ENCODE assay signal across 21 mouse cellular contexts in genomic region chr3:61216562-61216961, GRCm38 (mm10).
DNase-seq lines count a peak whose midpoint lies in the region; ATAC-seq and TF ChIP-seq lines count a peak whose summit lies in the region.
"Had no signal": no experiment of that assay in that cellular context is flagged by ENCODE, and none has a peak within 500 bp of the region (broad histone marks: within the 10 kb centered on the region; RNA-seq: fewer than 3 reads in every experiment).

No protein-coding gene starts in this region.

- no peaks in the 10 kb centered on the region for H3K36me3 ChIP-seq in embryonic facial prominence, embryonic 14.5 days (ENCODE audit: control insufficient read depth, insufficient read depth, low read length)
- H3K36me3 ChIP-seq in embryonic facial prominence, embryonic 10.5 days (replicated peaks): no peaks in the 10 kb centered on the region
- H3K36me3 ChIP-seq in kidney, adult 2 months (ENCODE audit: control insufficient read depth, insufficient read depth, low read length): no peaks in the 10 kb centered on the region
- H3K36me3 ChIP-seq: heart, embryonic 12.5 days; hindbrain, embryonic 13.5 days; intestine, embryonic 15.5 days; kidney, embryonic 15.5 days; limb, embryonic 13.5 days; liver, embryonic 15.5 days; midbrain, embryonic 12.5 days had no signal

- H3K27me3 ChIP-seq in embryonic facial prominence, embryonic 14.5 days (replicated peaks; ENCODE audit: control insufficient read depth, insufficient read depth, low read length): no peaks in the 10 kb centered on the region
- H3K27me3 ChIP-seq in embryonic facial prominence, embryonic 10.5 days (replicated peaks; ENCODE audit: low read depth, poor library complexity, severe bottlenecking): no peaks in the 10 kb centered on the region
- no peaks in the 10 kb centered on the region for H3K27me3 ChIP-seq in kidney, adult 2 months (replicated peaks; ENCODE audit: control insufficient read depth, insufficient read depth, low read length)
- H3K27me3 ChIP-seq: heart, embryonic 12.5 days; hindbrain, embryonic 13.5 days; intestine, embryonic 15.5 days; kidney, embryonic 15.5 days; limb, embryonic 13.5 days; liver, embryonic 15.5 days; midbrain, embryonic 12.5 days had no signal

- no peak overlapping the region for H3K27ac ChIP-seq in embryonic facial prominence, embryonic 14.5 days (replicated peaks; ENCODE audit: low read depth, low read length)
- no peak overlapping the region for H3K27ac ChIP-seq in embryonic facial prominence, embryonic 10.5 days (replicated peaks)
- H3K27ac ChIP-seq in embryonic fibroblast, embryonic 13.5 days (ENCODE audit: insufficient read depth, low read length): peak overlapping the region; percentile 52
- H3K27ac ChIP-seq in kidney, adult 2 months (ENCODE audit: insufficient read depth, low read depth, low read length): no peak overlapping the region
- H3K27ac ChIP-seq: hindbrain, embryonic 13.5 days; intestine, embryonic 15.5 days; kidney, embryonic 15.5 days; limb, embryonic 13.5 days; liver, embryonic 15.5 days; midbrain, embryonic 12.5 days had no signal

- peak; percentile 60 for DNase-seq in embryonic facial prominence, embryonic 14.5 days (ENCODE audit: low spot score)
- DNase-seq in embryonic facial prominence, embryonic 10.5 days (ENCODE audit: low spot score): no peak
- DNase-seq in 3T3-L1 (ENCODE audit: low read depth, low spot score): peak; percentile 58
- no peak for DNase-seq in kidney, adult 2 months
- no peak for DNase-seq in cerebellum, postnatal 10 days
- DNase-seq: adrenal gland, adult 8-10 months; B cell, adult 2 months; cerebellum, adult 9-11 months; heart, postnatal 14 days; lung, postnatal 10 days; thymus, postnatal 14 days had no signal

- H3K4me1 ChIP-seq in embryonic facial prominence, embryonic 14.5 days (ENCODE audit: control insufficient read depth, insufficient read depth, low read length): no peaks in the 10 kb centered on the region
- H3K4me1 ChIP-seq in embryonic facial prominence, embryonic 10.5 days: no peaks in the 10 kb centered on the region
- no peaks in the 10 kb centered on the region for H3K4me1 ChIP-seq in embryonic fibroblast, embryonic 13.5 days (ENCODE audit: control insufficient read depth, insufficient read depth, low read length)
- no peaks in the 10 kb centered on the region for H3K4me1 ChIP-seq in kidney, adult 2 months (ENCODE audit: control insufficient read depth, insufficient read depth, low read length)
- H3K4me1 ChIP-seq: heart, embryonic 12.5 days; hindbrain, embryonic 13.5 days; intestine, embryonic 15.5 days; kidney, embryonic 15.5 days; limb, embryonic 13.5 days; liver, embryonic 15.5 days; midbrain, embryonic 12.5 days had no signal

- 46% methylated on average over 4 of the region's 4 CpGs for WGBS in embryonic facial prominence, embryonic 14.5 days
- WGBS in embryonic facial prominence, embryonic 10.5 days: 66% methylated on average over 4 of the region's 4 CpGs
- 74% methylated on average over 4 of the region's 4 CpGs for WGBS in kidney, adult 2 months

- H3K4me2 ChIP-seq in embryonic facial prominence, embryonic 14.5 days (ENCODE audit: low read depth, low read length): no peak overlapping the region
- H3K4me2 ChIP-seq: heart, embryonic 12.5 days; hindbrain, embryonic 13.5 days; intestine, embryonic 15.5 days; kidney, embryonic 15.5 days; limb, embryonic 13.5 days; liver, embryonic 15.5 days; midbrain, embryonic 12.5 days had no signal

- peak; percentile 74 for ATAC-seq in embryonic facial prominence, embryonic 14.5 days (ENCODE audit: low read depth)
- ATAC-seq in megakaryocyte-erythroid progenitor cell, adult 5-6 weeks (replicated peaks; ENCODE audit: low FRiP score, low TSS enrichment, poor library complexity, severe bottlenecking): peak; percentile 63
- ATAC-seq: forebrain, embryonic 16.5 days; intestine, embryonic 15.5 days had no signal

- H3K4me3 ChIP-seq in embryonic facial prominence, embryonic 14.5 days (ENCODE audit: low read depth, low read length): no peak overlapping the region
- no peak overlapping the region for H3K4me3 ChIP-seq in embryonic facial prominence, embryonic 10.5 days
- H3K4me3 ChIP-seq in embryonic fibroblast, embryonic 13.5 days (ENCODE audit: insufficient read depth, low read length): no peak overlapping the region
- no peak overlapping the region for H3K4me3 ChIP-seq in kidney, adult 2 months (ENCODE audit: insufficient read depth, low read depth, low read length)
- H3K4me3 ChIP-seq: heart, embryonic 12.5 days; hindbrain, embryonic 13.5 days; intestine, embryonic 15.5 days; kidney, embryonic 15.5 days; limb, embryonic 13.5 days; liver, embryonic 15.5 days; midbrain, embryonic 12.5 days had no signal

- no peak for TF ChIP-seq CTCF in embryonic fibroblast, embryonic 13.5 days (IDR thresholded peaks at IDR 0.05; ENCODE audit: borderline replicate concordance, insufficient read depth, low read length)
- no peak for TF ChIP-seq CTCF in kidney, adult 2 months (conservative IDR thresholded peaks at IDR 0.05; ENCODE audit: insufficient read depth, insufficient read length, low read depth, low read length)

- no peaks in the 10 kb centered on the region for H3K9me3 ChIP-seq in embryonic facial prominence, embryonic 14.5 days (ENCODE audit: control insufficient read depth, low read length)
- no peaks in the 10 kb centered on the region for H3K9me3 ChIP-seq in embryonic facial prominence, embryonic 10.5 days
- H3K9me3 ChIP-seq: heart, embryonic 12.5 days; hindbrain, embryonic 13.5 days; intestine, embryonic 15.5 days; kidney, embryonic 15.5 days; limb, embryonic 13.5 days; liver, embryonic 15.5 days; midbrain, embryonic 12.5 days had no signal

- H3K9ac ChIP-seq in embryonic facial prominence, embryonic 14.5 days (ENCODE audit: low read depth, low read length): no peak overlapping the region
- H3K9ac ChIP-seq: heart, embryonic 12.5 days; hindbrain, embryonic 13.5 days; intestine, embryonic 15.5 days; kidney, embryonic 15.5 days; limb, embryonic 13.5 days; liver, embryonic 15.5 days; midbrain, embryonic 12.5 days had no signal

- TF ChIP-seq POLR2A in embryonic fibroblast, embryonic 13.5 days (IDR thresholded peaks at IDR 0.05; ENCODE audit: low read depth, low read length): no peak
- no peak for TF ChIP-seq POLR2A in kidney, adult 2 months (IDR thresholded peaks at IDR 0.05; ENCODE audit: low read depth, low read length)

Comparison
In these comparisons a context has a peak if more than half of its experiments do, and no peak if none do; other contexts are left out.
1. DNase-seq: peak in embryonic facial prominence, embryonic 14.5 days (single experiment) and 3T3-L1 (single experiment); none in embryonic facial prominence, embryonic 10.5 days (single experiment), kidney, adult 2 months (single experiment) and cerebellum, postnatal 10 days (0 of 2).